Mouse (Mus musculus): ENCODE measurements around the gene Unkl. TPM values are rescaled to one million over a fixed set of nuclear protein-coding genes. Genes with fewer than 3 reads are reported as not detected.

Unkl gene
- polyA plus RNA-seq, 1 experiment = 24.1 TPM

GRCm38 (mm10) chr17:25264453-25264852 is 76.3 kb downstream of the Unkl start:
- DNase-seq (ENCODE audit: low read depth) = peak; percentile 18
- TF ChIP-seq POLR2A (IDR thresholded peaks at IDR 0.05; ENCODE audit: borderline replicate concordance, extremely low read depth, insufficient read depth, insufficient read length, poor library complexity, severe bottlenecking) = no peak
- TF ChIP-seq CTCF (IDR thresholded peaks at IDR 0.05; ENCODE audit: borderline replicate concordance, extremely low read depth, insufficient read depth, insufficient read length) = peak; percentile 28; the same call in 1 of the 2 replicates

- DNase-seq (ENCODE audit: low read depth) = no peak
- no peak for TF ChIP-seq POLR2A (IDR thresholded peaks at IDR 0.05; ENCODE audit: borderline replicate concordance, extremely low read depth, insufficient read depth, insufficient read length, poor library complexity, severe bottlenecking)
- TF ChIP-seq CTCF (IDR thresholded peaks at IDR 0.05; ENCODE audit: borderline replicate concordance, extremely low read depth, insufficient read depth, insufficient read length) = no peak
These were observed 82.7 kb downstream of the Unkl start for GRCm38 (mm10) chr17:25270795-25271335.

GRCm38 (mm10) chr17:25272326-25272725 is 84.1 kb downstream of the Unkl start:
- DNase-seq (ENCODE audit: low read depth) = peak; percentile 15
- TF ChIP-seq POLR2A (IDR thresholded peaks at IDR 0.05; ENCODE audit: borderline replicate concordance, extremely low read depth, insufficient read depth, insufficient read length, poor library complexity, severe bottlenecking) (no peak), CTCF (IDR thresholded peaks at IDR 0.05; ENCODE audit: borderline replicate concordance, extremely low read depth, insufficient read depth, insufficient read length) (no peak)

- TF ChIP-seq POLR2A (IDR thresholded peaks at IDR 0.05; ENCODE audit: borderline replicate concordance, extremely low read depth, insufficient read depth, insufficient read length, poor library complexity, severe bottlenecking) = peak; percentile 98
- no peak for TF ChIP-seq CTCF (IDR thresholded peaks at IDR 0.05; ENCODE audit: borderline replicate concordance, extremely low read depth, insufficient read depth, insufficient read length)
- peak; percentile 98 for DNase-seq (ENCODE audit: low read depth)
These were observed 84.9 kb downstream of the Unkl start for GRCm38 (mm10) chr17:25272951-25273705.

GRCm38 (mm10) chr17:25273706-25274501 is 85.7 kb downstream of the Unkl start:
- TF ChIP-seq POLR2A (IDR thresholded peaks at IDR 0.05; ENCODE audit: borderline replicate concordance, extremely low read depth, insufficient read depth, insufficient read length, poor library complexity, severe bottlenecking) (peak; percentile 36; the same call in 1 of the 2 replicates), CTCF (IDR thresholded peaks at IDR 0.05; ENCODE audit: borderline replicate concordance, extremely low read depth, insufficient read depth, insufficient read length) (peak; percentile 91)
- peak; percentile 99 for DNase-seq (ENCODE audit: low read depth)

- no peak for TF ChIP-seq CTCF (IDR thresholded peaks at IDR 0.05; ENCODE audit: borderline replicate concordance, extremely low read depth, insufficient read depth, insufficient read length)
- no peak for TF ChIP-seq POLR2A (IDR thresholded peaks at IDR 0.05; ENCODE audit: borderline replicate concordance, extremely low read depth, insufficient read depth, insufficient read length, poor library complexity, severe bottlenecking)
- no peak for DNase-seq (ENCODE audit: low read depth)
These were observed 86.6 kb downstream of the Unkl start, which contains the start of gene Ube2i for GRCm38 (mm10) chr17:25274571-25275346. Gene Ube2i (minus strand): TSS chr17:25274622.

- TF ChIP-seq CTCF (IDR thresholded peaks at IDR 0.05; ENCODE audit: borderline replicate concordance, extremely low read depth, insufficient read depth, insufficient read length) = no peak
- TF ChIP-seq POLR2A (IDR thresholded peaks at IDR 0.05; ENCODE audit: borderline replicate concordance, extremely low read depth, insufficient read depth, insufficient read length, poor library complexity, severe bottlenecking) = no peak
- no peak for DNase-seq (ENCODE audit: low read depth)
These were observed 87.6 kb downstream of the Unkl start for GRCm38 (mm10) chr17:25275833-25276232.

GRCm38 (mm10) chr17:25282133-25282532 is 93.9 kb downstream of the Unkl start:
- peak; percentile 30 for DNase-seq (ENCODE audit: low read depth)
- TF ChIP-seq CTCF (IDR thresholded peaks at IDR 0.05; ENCODE audit: borderline replicate concordance, extremely low read depth, insufficient read depth, insufficient read length) (no peak), POLR2A (IDR thresholded peaks at IDR 0.05; ENCODE audit: borderline replicate concordance, extremely low read depth, insufficient read depth, insufficient read length, poor library complexity, severe bottlenecking) (no peak)

Other genes with a start within 250 kb of the Unkl start
- gene Jpt2, start 227.7 kb upstream of the Unkl start, polyA plus RNA-seq (2012; rRNA removed) = 62.9 and 65.5 TPM in 2 replicates
- 31.4 and 31.9 TPM in 2 replicates for gene Cramp1l, start 172.6 kb upstream of the Unkl start, polyA plus RNA-seq (2012; rRNA removed)
- 22.9 and 23.9 TPM in 2 replicates for gene Ift140, start 172.3 kb upstream of the Unkl start, polyA plus RNA-seq (2012; rRNA removed)
- gene Tmem204, start 104.8 kb upstream of the Unkl start, polyA plus RNA-seq (2012; rRNA removed) = 9.6 and 10.5 TPM in 2 replicates
- gene Telo2, start 72.4 kb upstream of the Unkl start, polyA plus RNA-seq (2012; rRNA removed) = 40.9 and 41.6 TPM in 2 replicates
- 0.07 TPM in 1 of 2 replicates, not detected in the other for gene Ptx4, start 67.6 kb upstream of the Unkl start, polyA plus RNA-seq (2012; rRNA removed)
- 41.4 and 45.7 TPM in 2 replicates for gene Clcn7, start 55.0 kb upstream of the Unkl start, polyA plus RNA-seq (2012; rRNA removed)
- not detected in 2 replicates for gene Ccdc154, start 25.9 kb upstream of the Unkl start, polyA plus RNA-seq (2012; rRNA removed)
- not detected in 2 replicates for gene Gm38655, start 12.9 kb upstream of the Unkl start, polyA plus RNA-seq (2012; rRNA removed)
- 22.3 and 29.5 TPM in 2 replicates for gene BC003965, start 3.8 kb upstream of the Unkl start, polyA plus RNA-seq (2012; rRNA removed)
- 75.1 and 108 TPM in 2 replicates for gene Gnptg, start 51.7 kb downstream of the Unkl start, polyA plus RNA-seq (2012; rRNA removed)
- gene Tsr3, start 51.8 kb downstream of the Unkl start, polyA plus RNA-seq (2012; rRNA removed) = 40.8 and 54.0 TPM in 2 replicates
- gene Baiap3, start 68.0 kb downstream of the Unkl start, polyA plus RNA-seq (2012; rRNA removed) = 15.6 and 16.6 TPM in 2 replicates
- gene Ube2i, start 86.2 kb downstream of the Unkl start, polyA plus RNA-seq (2012; rRNA removed) = 481 and 573 TPM in 2 replicates
- gene Prss34, start 110.0 kb downstream of the Unkl start, polyA plus RNA-seq (2012; rRNA removed) = 0.08 and 0.19 TPM in 2 replicates
- not detected in 2 replicates for gene Prss28, start 120.2 kb downstream of the Unkl start, polyA plus RNA-seq (2012; rRNA removed)
- gene Prss29, start 130.3 kb downstream of the Unkl start, polyA plus RNA-seq (2012; rRNA removed) = not detected in 2 replicates
- gene Tpsab1, start 157.2 kb downstream of the Unkl start, polyA plus RNA-seq (2012; rRNA removed) = 0.06 TPM in 1 of 2 replicates, not detected in the other
- 0.62 and 2.5 TPM in 2 replicates for gene Tpsb2, start 177.9 kb downstream of the Unkl start, polyA plus RNA-seq (2012; rRNA removed)
- gene Tpsg1, start 180.9 kb downstream of the Unkl start, polyA plus RNA-seq (2012; rRNA removed) = 0.45 and 0.72 TPM in 2 replicates
- 90.4 and 118 TPM in 2 replicates for gene Cacna1h, start 245.4 kb downstream of the Unkl start, polyA plus RNA-seq (2012; rRNA removed)

Measured in brain, embryonic 14.5 days (tissue).